Mouse (Mus musculus): ENCODE measurements around the gene Tnks2.
A peak's percentile ranks its signal among the peaks of the same experiment; 100 is the strongest.
"Not testable (repeated sequence)": the region's sequence is repeated elsewhere in the genome, so short reads cannot be mapped to it uniquely, and the experiment has no call there.

The Tnks2 gene

DNA sequence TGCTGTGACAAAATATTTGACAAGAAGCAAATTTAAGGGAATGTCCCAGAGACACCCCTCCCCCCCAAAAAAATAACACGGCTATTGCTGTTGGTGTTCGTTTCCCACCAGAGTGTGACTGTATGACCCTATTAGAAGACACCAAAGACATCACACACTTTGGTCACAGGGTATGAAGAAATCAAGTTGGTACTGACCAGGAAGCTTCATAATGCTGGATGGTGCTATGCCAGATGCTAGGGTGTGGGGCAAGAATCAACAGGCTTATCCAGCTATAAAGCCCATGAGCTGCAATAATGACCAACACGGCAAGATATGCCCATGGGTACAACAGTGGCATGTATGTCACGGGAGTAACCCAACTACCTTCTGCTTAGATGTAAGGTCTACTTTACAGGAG lies 11.3 kb upstream of the Tnks2 start:
- no peak for DNase-seq (ENCODE audit: low read depth, low spot score)

DNA sequence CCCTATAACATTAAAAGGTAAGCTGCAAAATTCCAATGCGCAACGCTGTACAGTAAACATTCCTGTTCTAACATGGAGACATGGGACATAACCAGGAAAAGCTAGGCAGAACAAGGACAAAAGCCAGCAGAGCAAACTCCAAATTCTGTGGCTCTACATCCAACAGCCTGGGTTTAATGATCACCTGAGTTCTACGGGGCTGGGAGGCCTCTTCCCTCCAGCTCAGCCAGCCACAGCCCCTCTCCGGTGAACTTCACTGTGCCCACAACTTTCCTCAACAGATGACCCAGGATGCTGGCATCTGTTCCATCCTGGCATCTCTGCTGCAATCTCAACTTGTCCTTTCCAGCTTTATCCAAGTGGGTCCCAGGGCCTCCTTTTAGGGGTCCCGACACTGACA lies 6.4 kb upstream of the Tnks2 start:
- DNase-seq (ENCODE audit: low read depth, low spot score): no peak

DNA sequence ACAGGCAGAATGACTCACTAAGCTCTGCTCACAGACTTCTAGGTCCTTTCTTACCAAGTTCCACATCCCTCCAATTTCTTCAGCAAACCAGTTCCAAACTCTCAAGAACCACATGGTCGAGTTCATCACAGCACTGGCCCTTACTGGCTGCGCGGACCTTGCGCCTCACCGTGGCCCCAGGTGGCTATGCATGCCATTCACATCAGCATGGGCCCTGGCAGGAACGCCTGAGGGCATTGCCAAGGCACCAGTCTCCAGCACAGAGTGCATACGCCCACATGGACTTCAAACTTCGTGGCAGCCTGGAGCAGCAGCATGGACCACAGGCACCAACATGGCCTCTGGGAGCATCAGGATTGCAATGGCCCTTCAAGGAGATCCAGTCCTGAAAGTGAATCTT lies 5.7 kb upstream of the Tnks2 start:
- DNase-seq (ENCODE audit: low read depth, low spot score): peak; percentile 41

GRCm38 (mm10) chr19:36832951-36833787 lies 863 bp upstream of the Tnks2 start:
- peak; percentile 85 for DNase-seq (ENCODE audit: low read depth, low spot score)

DNA sequence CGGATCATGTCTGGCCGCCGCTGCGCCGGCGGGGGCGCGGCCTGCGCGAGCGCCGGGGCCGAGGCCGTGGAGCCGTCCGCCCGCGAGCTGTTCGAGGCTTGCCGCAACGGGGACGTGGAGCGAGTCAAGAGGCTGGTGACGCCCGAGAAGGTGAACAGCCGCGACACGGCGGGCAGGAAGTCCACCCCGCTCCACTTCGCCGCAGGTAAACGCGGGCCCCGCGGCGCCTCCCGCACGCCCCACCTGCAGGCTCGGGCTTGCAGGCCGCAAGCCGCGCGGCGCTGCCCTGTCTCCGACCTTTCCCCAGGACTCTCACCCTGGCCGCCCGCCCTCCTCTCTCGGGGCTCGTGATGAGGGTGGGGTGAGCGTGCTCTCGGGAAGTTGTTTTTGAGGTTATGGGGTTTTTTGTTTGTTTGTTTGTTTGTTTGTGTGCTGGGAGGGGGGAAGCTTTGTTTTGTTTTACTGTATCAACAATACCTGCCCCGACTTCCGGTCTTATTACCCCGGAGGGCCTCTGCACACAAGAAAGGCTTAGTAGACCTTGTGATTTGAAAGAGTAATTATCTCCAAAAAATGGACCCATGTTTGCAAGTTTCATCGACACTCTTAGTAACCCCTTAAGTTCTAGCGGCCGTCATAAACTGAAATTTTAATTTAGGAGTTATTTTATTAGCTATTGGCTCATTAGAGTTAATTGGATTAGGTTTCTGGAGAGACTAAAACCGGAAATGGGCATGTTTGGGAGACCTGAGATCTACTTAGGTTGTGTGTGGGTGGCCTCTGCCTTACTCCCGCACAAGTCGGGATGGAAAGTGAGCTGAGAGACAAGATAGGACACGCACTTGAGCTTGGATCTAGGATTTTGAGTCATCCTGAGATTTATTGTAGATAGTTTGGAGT lies 750 bp downstream of the Tnks2 start:
- DNase-seq (ENCODE audit: low read depth, low spot score): peak; percentile 43

- no peak for DNase-seq (ENCODE audit: low read depth, low spot score)
Observed at GRCm38 (mm10) chr19:36836035-36836434, 2.0 kb downstream of the Tnks2 start.

GRCm38 (mm10) chr19:36840301-36840700 lies 6.3 kb downstream of the Tnks2 start:
- no peak for DNase-seq (ENCODE audit: low read depth, low spot score)

- DNase-seq (ENCODE audit: low read depth, low spot score): peak; percentile 61
Observed at GRCm38 (mm10) chr19:36843866-36844265, 9.8 kb downstream of the Tnks2 start.

- no peak for DNase-seq (ENCODE audit: low read depth, low spot score)
Observed at GRCm38 (mm10) chr19:36845924-36846323, 11.9 kb downstream of the Tnks2 start.

DNA sequence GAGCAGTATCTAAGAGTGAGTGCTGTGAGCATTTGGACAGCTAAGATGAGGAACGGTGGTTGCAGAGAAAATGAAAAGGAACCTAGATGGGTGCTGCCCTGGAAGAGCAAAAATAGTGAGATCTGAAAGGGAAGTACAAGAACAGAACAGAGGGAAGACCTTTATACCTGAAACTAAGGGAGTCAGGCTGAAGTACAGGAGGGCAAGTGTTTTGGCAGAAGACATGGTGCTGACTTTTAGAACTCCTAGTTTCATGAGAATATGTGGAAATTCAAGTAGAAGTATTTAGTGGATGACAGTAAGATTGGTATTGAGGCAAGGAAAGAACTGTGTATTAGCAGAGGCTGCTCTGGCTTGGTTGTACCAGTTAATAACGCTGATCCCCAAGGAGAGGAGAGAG lies 19.8 kb downstream of the Tnks2 start:
- DNase-seq (ENCODE audit: low read depth, low spot score): no peak

- no peak for DNase-seq (ENCODE audit: low read depth, low spot score)
Observed at GRCm38 (mm10) chr19:36857851-36858250, 23.8 kb downstream of the Tnks2 start.

DNA sequence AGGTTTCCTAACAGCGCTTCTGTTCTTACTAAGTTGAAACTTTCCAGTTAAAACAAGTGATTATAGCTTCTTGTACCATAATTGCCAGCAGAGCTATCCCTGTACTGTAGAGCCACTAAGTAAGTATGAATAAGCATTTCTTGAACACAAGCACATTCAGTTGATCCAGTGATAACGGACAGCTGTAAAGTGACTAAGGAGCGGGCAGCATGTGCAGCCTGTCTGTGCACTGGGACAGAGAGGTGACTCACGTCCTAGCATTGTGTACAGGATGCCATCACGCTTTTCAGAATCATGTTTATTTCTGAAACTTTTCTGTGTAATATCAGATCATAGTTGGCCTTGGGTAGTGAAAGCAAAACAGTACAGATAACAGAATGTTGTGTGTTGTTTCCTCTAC lies 26.4 kb downstream of the Tnks2 start:
- DNase-seq (ENCODE audit: low read depth, low spot score): no peak

- DNase-seq (ENCODE audit: low read depth, low spot score): no peak
Observed at GRCm38 (mm10) chr19:36865905-36866304, 31.9 kb downstream of the Tnks2 start.

GRCm38 (mm10) chr19:36867416-36867815 lies 33.4 kb downstream of the Tnks2 start:
- DNase-seq (ENCODE audit: low read depth, low spot score): no peak

DNA sequence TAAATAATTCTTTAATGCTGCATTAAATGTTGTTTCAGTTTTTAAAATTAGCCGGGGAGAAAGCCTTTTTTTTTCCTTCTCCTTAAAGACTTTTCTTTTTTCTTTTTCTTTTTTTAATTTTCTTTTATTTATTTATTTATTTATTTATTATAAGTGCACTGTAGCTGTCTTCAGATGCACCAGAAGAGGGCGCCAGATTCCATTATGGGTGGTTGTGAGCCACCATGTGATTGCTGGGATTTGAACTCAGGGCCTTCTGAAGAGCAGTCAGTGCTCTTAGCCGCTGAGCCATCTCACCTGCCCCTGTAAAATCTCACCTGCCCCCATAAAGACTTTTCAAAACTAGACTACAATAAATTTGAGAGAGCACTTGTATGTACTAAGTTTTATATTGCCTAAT lies 34.6 kb downstream of the Tnks2 start:
- DNase-seq (ENCODE audit: low read depth, low spot score): not testable (repeated sequence)

DNA sequence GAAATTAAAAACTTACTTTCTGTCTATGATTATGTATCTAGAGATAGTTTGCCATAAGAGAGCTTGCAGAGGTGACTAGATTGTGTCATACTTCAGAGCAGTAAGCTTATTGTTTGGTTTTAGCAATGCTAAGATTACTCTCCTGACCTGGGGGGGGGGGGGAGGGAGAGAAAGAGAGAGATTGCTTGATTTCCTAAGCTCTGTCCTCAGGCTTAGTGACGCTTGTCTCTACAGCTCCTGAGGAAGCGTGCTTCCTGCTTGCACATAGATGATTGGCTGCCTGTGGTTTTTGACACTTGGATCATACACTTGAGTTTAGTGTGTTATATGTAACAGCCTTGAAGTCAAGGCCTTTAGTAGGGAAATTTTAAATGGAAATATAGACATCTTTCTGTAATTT lies 40.6 kb downstream of the Tnks2 start:
- DNase-seq (ENCODE audit: low read depth, low spot score): no peak

- no peak for DNase-seq (ENCODE audit: low read depth, low spot score)
Observed at GRCm38 (mm10) chr19:36877329-36877728, 43.3 kb downstream of the Tnks2 start.

DNA sequence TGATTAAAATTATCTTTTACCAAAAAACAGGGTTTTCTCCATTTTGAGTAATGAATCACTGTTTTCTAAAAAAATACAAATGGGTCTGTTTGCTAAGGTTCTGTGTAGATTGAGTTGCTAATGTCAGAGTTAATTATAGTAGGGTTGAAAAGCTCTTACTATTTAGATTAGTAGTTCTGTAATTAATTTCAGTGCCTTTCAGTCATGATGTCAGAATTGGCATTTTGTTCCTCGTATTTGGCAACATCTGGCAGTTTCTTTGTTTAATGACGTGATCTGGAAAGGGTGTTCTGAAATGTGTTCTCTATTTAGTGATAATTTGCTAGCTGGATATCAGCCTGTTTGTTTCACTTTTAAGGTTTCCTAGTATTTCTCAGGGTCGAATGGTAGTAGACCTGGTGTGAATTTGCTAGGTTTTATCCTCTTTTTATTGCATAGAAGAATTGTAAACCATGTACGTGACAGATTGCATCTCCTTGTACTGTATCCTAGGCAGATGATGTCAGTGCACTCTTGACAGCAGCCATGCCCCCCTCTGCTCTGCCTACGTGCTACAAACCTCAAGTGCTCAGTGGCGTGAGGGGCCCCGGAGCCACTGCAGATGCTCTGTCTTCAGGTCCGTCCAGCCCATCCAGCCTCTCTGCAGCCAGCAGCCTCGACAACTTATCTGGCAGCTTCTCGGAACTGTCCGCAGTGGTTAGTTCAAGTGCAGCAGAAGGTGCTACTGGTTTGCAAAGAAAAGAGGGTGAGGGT lies 44.9 kb downstream of the Tnks2 start:
- no peak for DNase-seq (ENCODE audit: low read depth, low spot score)

DNA sequence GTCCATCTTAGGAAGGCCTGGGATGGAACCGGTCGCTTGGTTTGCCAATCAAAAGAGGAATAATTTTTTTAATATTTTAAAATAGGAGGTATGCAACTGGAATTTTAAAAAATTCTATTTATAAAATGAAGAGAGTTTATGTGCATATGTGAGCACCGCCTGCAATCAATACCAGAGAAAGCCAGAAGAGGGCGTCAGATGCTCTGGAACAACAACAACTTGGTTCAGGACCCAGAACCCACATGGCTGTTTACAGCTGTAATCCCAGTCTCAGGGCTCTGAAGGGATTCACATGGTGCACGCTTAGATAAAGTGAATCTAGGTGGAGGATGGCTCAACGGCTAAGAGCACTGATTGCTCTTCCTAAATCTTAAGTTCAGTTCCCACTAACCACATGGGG lies 49.1 kb downstream of the Tnks2 start:
- peak; percentile 65 for DNase-seq (ENCODE audit: low read depth, low spot score)

DNA sequence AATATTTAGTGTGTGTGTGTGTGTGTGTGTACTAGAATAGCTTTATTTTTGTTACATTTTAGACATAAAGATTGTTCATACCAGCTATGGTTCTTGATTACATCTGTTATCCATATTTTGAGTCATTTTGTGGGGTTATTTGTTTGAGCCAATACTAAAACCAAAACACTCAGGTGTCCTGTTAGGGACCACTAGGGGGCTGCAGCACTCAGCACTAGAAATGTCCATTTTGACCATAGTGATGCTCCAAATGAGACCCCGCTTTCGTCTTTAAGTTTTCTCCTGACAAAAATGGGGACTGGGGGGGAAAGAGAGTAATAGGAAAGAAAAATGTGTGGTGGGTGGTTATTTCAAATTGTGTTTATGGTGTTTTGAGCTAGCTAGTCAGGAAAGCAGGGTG lies 52.3 kb downstream of the Tnks2 start:
- DNase-seq (ENCODE audit: low read depth, low spot score): peak; percentile 36

DNA sequence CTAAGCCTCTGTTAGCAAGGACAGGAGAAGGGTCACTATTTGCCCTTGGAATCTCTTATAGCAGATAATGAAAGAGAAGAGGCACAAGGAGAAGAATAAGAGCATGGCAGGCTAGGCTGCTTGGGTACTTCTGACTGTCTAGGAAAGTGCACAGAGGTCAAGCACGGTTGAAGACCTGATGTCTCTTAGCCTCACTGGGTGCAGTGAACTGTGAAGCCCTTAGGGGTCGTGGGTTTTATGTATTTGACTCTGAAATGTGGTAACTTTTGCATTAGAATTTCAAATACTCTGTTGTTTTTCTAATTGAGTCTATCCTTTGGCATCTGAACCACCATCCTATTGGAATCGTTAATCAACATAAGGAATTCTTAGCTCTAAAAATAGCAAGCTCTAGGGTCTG lies 53.7 kb downstream of the Tnks2 start:
- peak; percentile 57 for DNase-seq (ENCODE audit: low read depth, low spot score)

DNA sequence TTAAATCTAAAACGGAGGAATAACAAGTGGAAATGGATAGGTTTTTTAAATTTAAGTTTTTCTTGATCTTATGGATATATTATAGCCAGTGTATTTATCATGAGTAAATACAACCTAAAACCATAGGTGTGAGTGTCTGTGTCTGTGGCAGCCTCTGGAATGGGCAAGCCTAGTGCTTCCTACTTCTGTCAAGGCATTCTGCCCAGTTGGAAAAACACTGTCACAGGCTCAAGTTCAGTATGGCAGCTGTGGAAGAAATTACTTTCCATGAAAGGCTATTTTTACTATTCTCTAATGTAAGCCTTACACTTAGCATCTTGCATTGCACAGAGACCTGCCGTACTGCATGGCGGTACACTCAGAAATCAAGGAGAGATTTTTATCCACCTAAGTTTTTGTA lies 57.7 kb downstream of the Tnks2 start:
- DNase-seq (ENCODE audit: low read depth, low spot score): no peak
